Mouse (Mus musculus) intestine, embryonic 16.5 days (tissue): ENCODE results near the gene Neil3. TPM values are rescaled to one million over a fixed set of nuclear protein-coding genes. Genes with fewer than 3 reads are reported as not detected.

Experiments used
- ATAC-seq: fragments of 200-750 bp; cut with Nextera tagmentation; 2 replicates; pipeline ENCODE4 v1.8.0; 2017; ENCODE audit warnings: moderate TSS enrichment, moderate library complexity
- H3K27ac ChIP-seq: fragments of 300-500 bp; sonication (generic); 2 replicates; pipeline ENCODE4 v1.5.1; 2014; ENCODE audit warnings: mild to moderate bottlenecking, low read length
- H3K27me3 ChIP-seq: fragments of 300-500 bp; sonication (generic); replicated peaks from 2 replicates; pipeline ENCODE4 v1.6.1; 2014; ENCODE audit warnings: low read length, control low read depth, mixed read lengths; ENCODE audit not compliant: control insufficient read depth, insufficient read depth
- H3K36me3 ChIP-seq: fragments of 300-500 bp; sonication (generic); 2 replicates; pipeline ENCODE4 v1.6.1; 2014; ENCODE audit warnings: low read length, control low read depth; ENCODE audit not compliant: control insufficient read depth, insufficient read depth
- H3K4me1 ChIP-seq: fragments of 300-500 bp; sonication (generic); 2 replicates; pipeline ENCODE4 v1.6.1; 2014; ENCODE audit warnings: low read length, control low read depth, mixed read lengths; ENCODE audit not compliant: control insufficient read depth, insufficient read depth
- H3K4me2 ChIP-seq: fragments of 300-500 bp; sonication (generic); 2 replicates; pipeline ENCODE4 v1.6.1; 2014; ENCODE audit warnings: low read depth, low read length, control low read depth
- H3K4me3 ChIP-seq: fragments of 300-500 bp; sonication (generic); 2 replicates; pipeline ENCODE4 v1.5.1; 2014; ENCODE audit warnings: mild to moderate bottlenecking, low read length
- H3K9ac ChIP-seq: fragments of 300-500 bp; sonication (generic); 2 replicates; pipeline ENCODE4 v1.6.1; 2014; ENCODE audit warnings: low read depth, low read length
- H3K9me3 ChIP-seq: fragments of 300-500 bp; sonication (generic); 2 replicates; pipeline ENCODE4 v1.6.1; 2016; ENCODE audit warnings: low read length, control low read depth; ENCODE audit not compliant: control insufficient read depth
- WGBS: fragments of 180-500 bp; shearing (Covaris S2); extraction: QIAGEN DNeasy Blood & Tissue Kit; methylation state at CpG from one replicate; pipeline ENCODE4 v1.1.7; 2014; 5-methylcytosine and 5-hydroxymethylcytosine counted together
- polyA plus RNA-seq: library from polyadenylated mRNA; unstranded; fragments of >200 nt; fragmentation: Nextera tagmentation; extraction: Ambion mirVana; gene quantifications from 2 replicates; pipeline ENCODE4 v1.2.1, GENCODE M21; 2015

Gene Neil3
- polyA plus RNA-seq, 1 experiment from 2014 or later: 24.4 TPM

GRCm38 (mm10) chr8:53613577-53614287 is 25.1 kb downstream of the Neil3 start:
- peak overlapping the region; percentile 17 for H3K4me2 ChIP-seq
- peaks cover 9% of the 10 kb centered on the region; the same call in 1 of the 2 replicates for H3K4me1 ChIP-seq
- peak overlapping the region; percentile 15; the same call in 1 of the 2 replicates for H3K27ac ChIP-seq
- WGBS: 77% methylated on average over 7 of the region's 7 CpGs
- no peaks in the 10 kb centered on the region for H3K9me3 ChIP-seq
- no peaks in the 10 kb centered on the region for H3K27me3 ChIP-seq
- no peak overlapping the region for H3K9ac ChIP-seq
- H3K4me3 ChIP-seq: peak overlapping the region; percentile 36
- no peaks in the 10 kb centered on the region for H3K36me3 ChIP-seq
- ATAC-seq: peak; percentile 99

GRCm38 (mm10) chr8:53612297-53612696 is 26.6 kb downstream of the Neil3 start:
- Histone ChIP-seq H3K4me2 (no peak overlapping the region), H3K36me3 (no peaks in the 10 kb centered on the region), H3K9me3 (no peaks in the 10 kb centered on the region), H3K9ac (no peak overlapping the region), H3K4me1 (peaks cover 9% of the 10 kb centered on the region; the same call in 1 of the 2 replicates), H3K27me3 (no peaks in the 10 kb centered on the region), H3K4me3 (no peak overlapping the region), H3K27ac (no peak overlapping the region)
- 77% methylated on average over 7 of the region's 7 CpGs for WGBS
- no peak for ATAC-seq

- H3K36me3 ChIP-seq: no peaks in the 10 kb centered on the region
- 31% methylated on average over 3 of the region's 3 CpGs for WGBS
- no peaks in the 10 kb centered on the region for H3K9me3 ChIP-seq
- peak; percentile 94 for ATAC-seq
- no peaks in the 10 kb centered on the region for H3K27me3 ChIP-seq
- H3K4me2 ChIP-seq: no peak overlapping the region
- no peak overlapping the region for H3K27ac ChIP-seq
- H3K4me3 ChIP-seq: no peak overlapping the region
- H3K4me1 ChIP-seq: no peaks in the 10 kb centered on the region
- H3K9ac ChIP-seq: no peak overlapping the region
Observed at GRCm38 (mm10) chr8:53607040-53607439, 31.8 kb downstream of the Neil3 start.

- Histone ChIP-seq H3K9me3 (no peaks in the 10 kb centered on the region), H3K27ac (no peak overlapping the region), H3K4me3 (no peak overlapping the region), H3K36me3 (no peaks in the 10 kb centered on the region), H3K27me3 (no peaks in the 10 kb centered on the region), H3K4me1 (no peaks in the 10 kb centered on the region), H3K4me2 (no peak overlapping the region), H3K9ac (no peak overlapping the region)
- WGBS: 92% methylated on average over 5 of the region's 5 CpGs
- ATAC-seq: no peak
Observed at GRCm38 (mm10) chr8:53604906-53605305, 34.0 kb downstream of the Neil3 start.

GRCm38 (mm10) chr8:53603672-53604071 is 35.2 kb downstream of the Neil3 start:
- 71% methylated on average over 4 of the region's 4 CpGs for WGBS
- H3K9me3 ChIP-seq: no peaks in the 10 kb centered on the region
- no peak overlapping the region for H3K9ac ChIP-seq
- H3K4me3 ChIP-seq: no peak overlapping the region
- H3K27ac ChIP-seq: no peak overlapping the region
- no peaks in the 10 kb centered on the region for H3K4me1 ChIP-seq
- ATAC-seq: peak; percentile 48
- H3K36me3 ChIP-seq: no peaks in the 10 kb centered on the region
- no peak overlapping the region for H3K4me2 ChIP-seq
- H3K27me3 ChIP-seq: no peaks in the 10 kb centered on the region

- Histone ChIP-seq H3K27ac (no peak overlapping the region), H3K4me2 (no peak overlapping the region), H3K4me3 (no peak overlapping the region), H3K36me3 (no peaks in the 10 kb centered on the region), H3K27me3 (no peaks in the 10 kb centered on the region), H3K9ac (no peak overlapping the region), H3K9me3 (no peaks in the 10 kb centered on the region), H3K4me1 (no peaks in the 10 kb centered on the region)
- WGBS: 79% methylated on average over 3 of the region's 3 CpGs
- ATAC-seq: no peak
Observed at GRCm38 (mm10) chr8:53600826-53601225, 38.0 kb downstream of the Neil3 start.

GRCm38 (mm10) chr8:53600025-53600811 is 38.6 kb downstream of the Neil3 start:
- H3K4me2 ChIP-seq: no peak overlapping the region
- H3K4me3 ChIP-seq: no peak overlapping the region
- H3K36me3 ChIP-seq: no peaks in the 10 kb centered on the region
- ATAC-seq: no peak
- no peak overlapping the region for H3K9ac ChIP-seq
- H3K9me3 ChIP-seq: no peaks in the 10 kb centered on the region
- no peak overlapping the region for H3K27ac ChIP-seq
- WGBS: 91% methylated on average over 11 of the region's 11 CpGs
- H3K27me3 ChIP-seq: no peaks in the 10 kb centered on the region
- no peaks in the 10 kb centered on the region for H3K4me1 ChIP-seq

- no peak overlapping the region for H3K4me3 ChIP-seq
- H3K36me3 ChIP-seq: no peaks in the 10 kb centered on the region
- no peaks in the 10 kb centered on the region for H3K4me1 ChIP-seq
- H3K9ac ChIP-seq: no peak overlapping the region
- no peak overlapping the region for H3K27ac ChIP-seq
- no peaks in the 10 kb centered on the region for H3K9me3 ChIP-seq
- no peaks in the 10 kb centered on the region for H3K27me3 ChIP-seq
- no peak overlapping the region for H3K4me2 ChIP-seq
- 92% methylated on average over 1 of the region's 1 CpGs for WGBS
- no peak for ATAC-seq
Observed at GRCm38 (mm10) chr8:53598101-53598500, 40.8 kb downstream of the Neil3 start.

GRCm38 (mm10) chr8:53591777-53592176 is 47.1 kb downstream of the Neil3 start:
- 93% methylated on average over 2 of the region's 2 CpGs for WGBS
- ATAC-seq: no peak
- no peaks in the 10 kb centered on the region for H3K36me3 ChIP-seq

More at GRCm38 (mm10) chr8:53591777-53592176, 47.1 kb downstream of the Neil3 start:
- no peaks in the 10 kb centered on the region for H3K27me3 ChIP-seq
- no peak overlapping the region for H3K4me2 ChIP-seq
- H3K27ac ChIP-seq: no peak overlapping the region
- H3K9me3 ChIP-seq: no peaks in the 10 kb centered on the region
- no peak overlapping the region for H3K4me3 ChIP-seq
- no peak overlapping the region for H3K9ac ChIP-seq
- no peaks in the 10 kb centered on the region for H3K4me1 ChIP-seq
